Mouse (Mus musculus): ENCODE data around the gene Dchs1. TPM values are rescaled to one million over a fixed set of nuclear protein-coding genes. Genes with fewer than 3 reads are reported as not detected.

Gene Dchs1
- 27.3 and 28.5 TPM in 2 replicates for polyA plus RNA-seq (2016; fragmentation: Nextera tagmentation; extraction: Ambion mirVana)

- Histone ChIP-seq H3K9ac (peak within 1 kb of the TSS; percentile 90), H3K4me2 (replicated peaks) (peak within 1 kb of the TSS; percentile 89), H3K9me3 (no peaks in the 10 kb centered on the region), H3K4me3 (peak within 1 kb of the TSS; percentile 72), H3K27me3 (no peaks in the 10 kb centered on the region), H3K36me3 (peaks cover 9% of the 10 kb centered on the region; the same call in 1 of the 2 replicates), H3K4me1 (peaks cover 42% of the 10 kb centered on the region), H3K27ac (peak within 1 kb of the TSS; percentile 90)
- WGBS: under 1% methylated on average over 50 of the region's 97 CpGs
- peak; percentile 74 for ATAC-seq (ENCODE audit: insufficient number of reproducible peaks, insufficient read depth, low FRiP score, low TSS enrichment)
Observed at GRCm38 (mm10) chr7:105787285-105788140, at the start of gene Dchs1. Gene Dchs1, minus strand, starts transcription at chr7:105787654.

DNA sequence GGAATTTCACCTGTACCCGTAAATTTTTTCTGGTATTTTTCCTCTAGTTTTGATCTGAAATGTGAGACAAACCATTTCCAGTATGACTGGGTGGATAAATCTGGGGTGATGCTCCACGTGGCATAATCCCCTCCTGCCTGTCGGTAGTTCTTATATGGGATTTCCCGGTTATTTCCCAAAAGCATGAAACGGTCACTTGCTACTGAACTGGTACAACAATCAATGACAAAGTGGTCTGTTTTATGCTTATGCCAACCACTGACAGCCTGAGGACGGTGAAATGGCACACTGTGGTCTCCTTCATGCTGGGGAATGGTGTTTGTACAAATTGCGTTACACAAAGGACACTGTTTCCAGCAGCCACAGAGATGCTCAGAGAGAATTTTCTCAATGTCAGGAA lies 36.8 kb upstream of the Dchs1 start:
- Histone ChIP-seq H3K36me3 (no peaks in the 10 kb centered on the region), H3K4me1 (no peaks in the 10 kb centered on the region), H3K9ac (no peak overlapping the region), H3K27me3 (no peaks in the 10 kb centered on the region), H3K9me3 (no peaks in the 10 kb centered on the region), H3K4me3 (no peak overlapping the region), H3K27ac (no peak overlapping the region), H3K4me2 (replicated peaks) (no peak overlapping the region)
- 70% methylated on average over 7 of the region's 7 CpGs for WGBS
- ATAC-seq (ENCODE audit: insufficient number of reproducible peaks, insufficient read depth, low FRiP score, low TSS enrichment): no peak

GRCm38 (mm10) chr7:105818483-105818882 lies 31.0 kb upstream of the Dchs1 start:
- Histone ChIP-seq H3K27me3 (no peaks in the 10 kb centered on the region), H3K36me3 (no peaks in the 10 kb centered on the region), H3K9ac (no peak overlapping the region), H3K4me3 (no peak overlapping the region), H3K27ac (no peak overlapping the region), H3K4me1 (no peaks in the 10 kb centered on the region), H3K9me3 (no peaks in the 10 kb centered on the region), H3K4me2 (replicated peaks) (no peak overlapping the region)
- 0% methylated on average over 1 of the region's 1 CpGs for WGBS
- ATAC-seq (ENCODE audit: insufficient number of reproducible peaks, insufficient read depth, low FRiP score, low TSS enrichment): no peak

DNA sequence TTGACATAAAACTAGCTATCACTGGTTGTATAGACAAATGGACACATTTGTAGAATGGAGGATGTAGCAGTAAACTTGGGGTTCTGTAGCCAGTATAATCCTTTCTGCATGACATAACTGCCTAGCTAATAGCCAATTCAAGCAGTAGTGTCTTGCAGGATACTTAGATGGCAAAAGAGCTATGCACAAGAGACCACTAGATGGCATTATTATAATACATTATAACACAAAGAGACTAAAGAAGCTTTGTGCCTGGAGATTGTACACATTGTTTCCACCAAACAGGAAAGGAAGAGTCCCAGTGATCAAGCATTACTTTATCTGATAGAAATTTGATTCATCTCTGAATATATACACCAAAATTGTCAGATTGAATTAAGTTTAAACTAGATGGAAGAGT lies 29.3 kb upstream of the Dchs1 start:
- Histone ChIP-seq H3K4me3 (no peak overlapping the region), H3K9me3 (no peaks in the 10 kb centered on the region), H3K27ac (no peak overlapping the region), H3K4me1 (no peaks in the 10 kb centered on the region), H3K27me3 (no peaks in the 10 kb centered on the region), H3K36me3 (no peaks in the 10 kb centered on the region), H3K9ac (no peak overlapping the region), H3K4me2 (replicated peaks) (no peak overlapping the region)
- ATAC-seq (ENCODE audit: insufficient number of reproducible peaks, insufficient read depth, low FRiP score, low TSS enrichment): no peak

GRCm38 (mm10) chr7:105813326-105813725 lies 25.9 kb upstream of the Dchs1 start:
- Histone ChIP-seq H3K4me2 (replicated peaks) (no peak overlapping the region), H3K36me3 (peaks cover 14% of the 10 kb centered on the region), H3K4me3 (no peak overlapping the region), H3K27ac (no peak overlapping the region), H3K27me3 (no peaks in the 10 kb centered on the region), H3K4me1 (peaks cover 7% of the 10 kb centered on the region), H3K9me3 (no peaks in the 10 kb centered on the region), H3K9ac (no peak overlapping the region)
- ATAC-seq (ENCODE audit: insufficient number of reproducible peaks, insufficient read depth, low FRiP score, low TSS enrichment): no peak
- 88% methylated on average over 3 of the region's 3 CpGs for WGBS

GRCm38 (mm10) chr7:105812566-105812965 lies 25.1 kb upstream of the Dchs1 start:
- WGBS: 79% methylated on average over 3 of the region's 3 CpGs
- H3K4me3 ChIP-seq: no peak overlapping the region

GRCm38 (mm10) chr7:105811516-105811915 lies 24.1 kb upstream of the Dchs1 start:
- no peak for ATAC-seq (ENCODE audit: insufficient number of reproducible peaks, insufficient read depth, low FRiP score, low TSS enrichment)
- H3K9ac ChIP-seq: no peak overlapping the region
- H3K4me2 ChIP-seq (replicated peaks): 0 out of 2 replicates have a peak overlapping the region, but pooled peaks have one; percentile 70
- no peaks in the 10 kb centered on the region for H3K9me3 ChIP-seq
- H3K36me3 ChIP-seq: peaks cover 20% of the 10 kb centered on the region
- H3K27ac ChIP-seq: no peak overlapping the region
- H3K27me3 ChIP-seq: no peaks in the 10 kb centered on the region
- peak overlapping the region; percentile 70; the same call in 1 of the 2 replicates for H3K4me3 ChIP-seq
- peaks cover 7% of the 10 kb centered on the region for H3K4me1 ChIP-seq

More at GRCm38 (mm10) chr7:105812566-105812965, 25.1 kb upstream of the Dchs1 start:
- no peaks in the 10 kb centered on the region for H3K9me3 ChIP-seq
- peaks cover 17% of the 10 kb centered on the region for H3K36me3 ChIP-seq
- no peak overlapping the region for H3K4me2 ChIP-seq (replicated peaks)
- no peak overlapping the region for H3K9ac ChIP-seq
- H3K4me1 ChIP-seq: peaks cover 7% of the 10 kb centered on the region
- ATAC-seq (ENCODE audit: insufficient number of reproducible peaks, insufficient read depth, low FRiP score, low TSS enrichment): no peak
- H3K27ac ChIP-seq: no peak overlapping the region
- no peaks in the 10 kb centered on the region for H3K27me3 ChIP-seq

GRCm38 (mm10) chr7:105810877-105811489 lies 23.5 kb upstream of the Dchs1 start, which contains the start of gene Mrpl17:
Gene Mrpl17, minus strand, starts transcription at chr7:105811099.
- WGBS: under 1% methylated on average over 52 of the region's 52 CpGs
- H3K4me1 ChIP-seq: peaks cover 7% of the 10 kb centered on the region
- peaks cover 20% of the 10 kb centered on the region for H3K36me3 ChIP-seq
- ATAC-seq (ENCODE audit: insufficient number of reproducible peaks, insufficient read depth, low FRiP score, low TSS enrichment): peak; percentile 98
- peak within 1 kb of the TSS; percentile 90 for H3K27ac ChIP-seq
- peak within 1 kb of the TSS; percentile 84 for H3K9ac ChIP-seq
- H3K9me3 ChIP-seq: no peaks in the 10 kb centered on the region
- peak within 1 kb of the TSS; percentile 70 for H3K4me3 ChIP-seq
- H3K4me2 ChIP-seq (replicated peaks): peak within 1 kb of the TSS; percentile 70
- H3K27me3 ChIP-seq: no peaks in the 10 kb centered on the region

- peak overlapping the region; percentile 84 for H3K9ac ChIP-seq
- H3K27me3 ChIP-seq: no peaks in the 10 kb centered on the region
- peak overlapping the region; percentile 70 for H3K4me2 ChIP-seq (replicated peaks)
- H3K9me3 ChIP-seq: no peaks in the 10 kb centered on the region
- peak overlapping the region; percentile 90 for H3K27ac ChIP-seq
- peaks cover 20% of the 10 kb centered on the region for H3K36me3 ChIP-seq
- WGBS: 4% methylated on average over 37 of the region's 37 CpGs
- peaks cover 7% of the 10 kb centered on the region for H3K4me1 ChIP-seq
- peak overlapping the region; percentile 70 for H3K4me3 ChIP-seq
- ATAC-seq (ENCODE audit: insufficient number of reproducible peaks, insufficient read depth, low FRiP score, low TSS enrichment): peak; percentile 64
Observed at GRCm38 (mm10) chr7:105810280-105810876, 22.9 kb upstream of the Dchs1 start.

- H3K4me2 ChIP-seq (replicated peaks): peak overlapping the region; percentile 70
- WGBS: 86% methylated on average over 7 of the region's 7 CpGs
- peaks cover 7% of the 10 kb centered on the region for H3K4me1 ChIP-seq
- H3K27ac ChIP-seq: no peak overlapping the region
- H3K9me3 ChIP-seq: no peaks in the 10 kb centered on the region
- H3K4me3 ChIP-seq: peak overlapping the region; percentile 70
- no peak for ATAC-seq (ENCODE audit: insufficient number of reproducible peaks, insufficient read depth, low FRiP score, low TSS enrichment)
- peaks cover 20% of the 10 kb centered on the region for H3K36me3 ChIP-seq
- H3K9ac ChIP-seq: peak overlapping the region; percentile 84
- H3K27me3 ChIP-seq: no peaks in the 10 kb centered on the region
Observed at GRCm38 (mm10) chr7:105809836-105810235, 22.4 kb upstream of the Dchs1 start.

GRCm38 (mm10) chr7:105808385-105808784 lies 20.9 kb upstream of the Dchs1 start:
- ATAC-seq (ENCODE audit: insufficient number of reproducible peaks, insufficient read depth, low FRiP score, low TSS enrichment): no peak
- no peaks in the 10 kb centered on the region for H3K27me3 ChIP-seq
- H3K36me3 ChIP-seq: peaks cover 20% of the 10 kb centered on the region
- no peak overlapping the region for H3K4me2 ChIP-seq (replicated peaks)
- 95% methylated on average over 1 of the region's 1 CpGs for WGBS
- H3K9ac ChIP-seq: no peak overlapping the region
- H3K27ac ChIP-seq: no peak overlapping the region
- H3K4me3 ChIP-seq: no peak overlapping the region
- H3K4me1 ChIP-seq: peaks cover 7% of the 10 kb centered on the region
- no peaks in the 10 kb centered on the region for H3K9me3 ChIP-seq
